Mouse (Mus musculus) midbrain, embryonic 12.5 days (tissue): ENCODE measurements around the gene Kif1c. TPM values are rescaled to one million over a fixed set of nuclear protein-coding genes. Genes with fewer than 3 reads are reported as not detected.

Source experiments
- ATAC-seq: fragments of 200-750 bp; cut with Nextera tagmentation; 2 replicates; pipeline ENCODE4 v1.8.0; 2017; ENCODE audit warnings: low read depth, moderate TSS enrichment, moderate library complexity; ENCODE audit not compliant: low FRiP score
- H3K27ac ChIP-seq: fragments of 300-500 bp; sonication (generic); replicated peaks from 2 replicates; pipeline ENCODE4 v1.5.1; 2016; ENCODE audit warnings: mild to moderate bottlenecking
- H3K27me3 ChIP-seq: fragments of 300-500 bp; sonication (generic); 2 replicates; pipeline ENCODE4 v1.6.1; 2016; ENCODE audit warnings: mild to moderate bottlenecking
- H3K36me3 ChIP-seq: fragments of 300-500 bp; sonication (generic); 2 replicates; pipeline ENCODE4 v1.6.1; 2016
- H3K4me1 ChIP-seq: fragments of 300-500 bp; sonication (generic); 2 replicates; pipeline ENCODE4 v1.6.1; 2016
- H3K4me2 ChIP-seq: fragments of 300-500 bp; sonication (generic); replicated peaks from 2 replicates; pipeline ENCODE4 v1.6.1; 2016; ENCODE audit warnings: mild to moderate bottlenecking, moderate library complexity
- H3K4me3 ChIP-seq: fragments of 300-500 bp; sonication (generic); 2 replicates; pipeline ENCODE4 v1.5.1; 2016; ENCODE audit warnings: mild to moderate bottlenecking
- H3K9ac ChIP-seq: fragments of 300-500 bp; sonication (generic); replicated peaks from 2 replicates; pipeline ENCODE4 v1.6.1; 2016; ENCODE audit warnings: mild to moderate bottlenecking, moderate library complexity
- H3K9me3 ChIP-seq: fragments of 300-500 bp; sonication (generic); 2 replicates; pipeline ENCODE4 v1.6.1; 2016; ENCODE audit warnings: mild to moderate bottlenecking
- WGBS: fragments of 180-500 bp; shearing (Covaris S2); methylation state at CpG from one replicate; pipeline ENCODE4 v1.1.7; 2016; 5-methylcytosine and 5-hydroxymethylcytosine counted together
- polyA plus RNA-seq: library from polyadenylated mRNA; unstranded; fragments of >200 nt; fragmentation: Nextera tagmentation; extraction: Ambion mirVana; gene quantifications from 2 replicates; pipeline ENCODE4 v1.2.1, GENCODE M21; 2016

The Kif1c gene
- polyA plus RNA-seq, 1 experiment from 2014 or later, result 2.2 TPM

GRCm38 (mm10) chr11:70681897-70682581 is 18.3 kb upstream of the Kif1c start:
- Histone ChIP-seq H3K27ac (peak overlapping the region; percentile 80), H3K9ac (peak overlapping the region; percentile 39; the same call in 1 of the 2 replicates), H3K27me3 (no peaks in the 10 kb centered on the region), H3K4me3 (no peak overlapping the region), H3K9me3 (no peaks in the 10 kb centered on the region), H3K4me2 (peak overlapping the region; percentile 26; the same call in 1 of the 2 replicates), H3K4me1 (peaks cover 22% of the 10 kb centered on the region), H3K36me3 (peaks cover 38% of the 10 kb centered on the region)
- 13% methylated on average over 11 of the region's 11 CpGs for WGBS
- ATAC-seq, result peak; percentile 87

DNA sequence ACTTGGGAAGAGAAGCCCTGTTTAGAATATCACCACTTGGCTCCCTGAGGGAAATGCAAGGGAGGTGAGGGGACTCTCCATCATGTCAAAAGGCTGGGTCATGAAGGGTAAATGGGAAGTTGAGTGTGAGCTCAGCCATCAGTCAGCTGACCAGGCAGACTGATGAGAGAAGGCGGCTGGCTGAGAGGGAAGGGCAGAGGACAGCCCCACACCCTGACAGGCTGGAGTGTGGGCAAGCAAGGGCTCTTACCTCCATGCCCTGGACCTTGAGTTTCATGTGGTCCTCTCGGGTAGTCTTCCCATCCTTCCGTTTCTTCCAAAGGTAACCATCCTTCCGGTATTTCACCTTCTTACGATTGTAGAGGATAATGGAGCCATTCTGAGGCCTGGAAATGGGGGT is 16.7 kb upstream of the Kif1c start:
- Histone ChIP-seq H3K27me3 (no peaks in the 10 kb centered on the region), H3K4me3 (no peak overlapping the region), H3K36me3 (peaks cover 34% of the 10 kb centered on the region), H3K9ac (no peak overlapping the region), H3K4me2 (no peak overlapping the region), H3K9me3 (no peaks in the 10 kb centered on the region), H3K27ac (no peak overlapping the region), H3K4me1 (peaks cover 32% of the 10 kb centered on the region)
- WGBS, result 93% methylated on average over 5 of the region's 5 CpGs
- no peak for ATAC-seq

- peak; percentile 71 for ATAC-seq
- H3K4me2 ChIP-seq, result peak overlapping the region; percentile 67
- peaks cover 29% of the 10 kb centered on the region for H3K4me1 ChIP-seq
- 2% methylated on average over 16 of the region's 16 CpGs for WGBS
- H3K36me3 ChIP-seq, result peaks cover 21% of the 10 kb centered on the region
- H3K4me3 ChIP-seq, result peak overlapping the region; percentile 83
- H3K9me3 ChIP-seq, result no peaks in the 10 kb centered on the region
- 0 out of 2 replicates have a peak, but pooled peaks cover 3% of the 10 kb centered on the region for H3K27me3 ChIP-seq
- H3K9ac ChIP-seq, result peak overlapping the region; percentile 78
- H3K27ac ChIP-seq, result peak overlapping the region; percentile 70
Observed at GRCm38 (mm10) chr11:70686901-70687566, 13.3 kb upstream of the Kif1c start.

- Histone ChIP-seq H3K27ac (peak within 1 kb of the TSS; percentile 70), H3K4me2 (peak within 1 kb of the TSS; percentile 67), H3K36me3 (peaks cover 21% of the 10 kb centered on the region), H3K9ac (peak within 1 kb of the TSS; percentile 78), H3K4me3 (peak within 1 kb of the TSS; percentile 83), H3K27me3 (0 out of 2 replicates have a peak, but pooled peaks cover 3% of the 10 kb centered on the region), H3K9me3 (no peaks in the 10 kb centered on the region), H3K4me1 (peaks cover 23% of the 10 kb centered on the region)
- whole genome bisulfite sequencing, result 1% methylated on average over 55 of the region's 55 CpGs
- peak; percentile 87 for ATAC-seq
Observed at GRCm38 (mm10) chr11:70687601-70688199, 12.6 kb upstream of the Kif1c start, which contains the start of gene Camta2. Camta2 (minus strand) TSS chr11:70688105.

DNA sequence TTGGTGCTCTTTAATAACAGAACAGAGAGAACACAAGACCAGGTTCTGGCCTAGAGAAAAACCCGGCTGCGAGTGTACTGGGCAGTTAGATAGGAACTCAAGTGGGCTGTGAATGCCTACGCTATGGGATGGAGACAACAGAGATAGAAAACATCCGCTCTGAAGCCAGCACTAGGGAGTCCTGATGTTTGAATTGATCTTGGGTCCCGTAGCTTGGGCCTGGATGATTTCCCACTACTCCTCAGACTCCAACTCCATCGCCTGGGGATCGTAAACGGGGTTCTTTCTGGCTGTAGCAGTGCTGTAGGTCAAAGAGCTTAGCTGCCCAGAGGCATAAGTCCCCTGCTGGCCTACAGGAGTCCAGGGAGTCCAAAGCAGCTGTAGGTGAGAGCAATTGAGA is 12.0 kb upstream of the Kif1c start:
- H3K4me3 ChIP-seq, result peak overlapping the region; percentile 83
- H3K9me3 ChIP-seq, result no peaks in the 10 kb centered on the region
- H3K27me3 ChIP-seq, result 0 out of 2 replicates have a peak, but pooled peaks cover 3% of the 10 kb centered on the region
- peak overlapping the region; percentile 70 for H3K27ac ChIP-seq
- H3K4me1 ChIP-seq, result peaks cover 21% of the 10 kb centered on the region
- peak overlapping the region; percentile 67 for H3K4me2 ChIP-seq
- peak overlapping the region; percentile 78 for H3K9ac ChIP-seq
- no peak for ATAC-seq
- peaks cover 19% of the 10 kb centered on the region for H3K36me3 ChIP-seq
- 16% methylated on average over 8 of the region's 8 CpGs for WGBS

DNA sequence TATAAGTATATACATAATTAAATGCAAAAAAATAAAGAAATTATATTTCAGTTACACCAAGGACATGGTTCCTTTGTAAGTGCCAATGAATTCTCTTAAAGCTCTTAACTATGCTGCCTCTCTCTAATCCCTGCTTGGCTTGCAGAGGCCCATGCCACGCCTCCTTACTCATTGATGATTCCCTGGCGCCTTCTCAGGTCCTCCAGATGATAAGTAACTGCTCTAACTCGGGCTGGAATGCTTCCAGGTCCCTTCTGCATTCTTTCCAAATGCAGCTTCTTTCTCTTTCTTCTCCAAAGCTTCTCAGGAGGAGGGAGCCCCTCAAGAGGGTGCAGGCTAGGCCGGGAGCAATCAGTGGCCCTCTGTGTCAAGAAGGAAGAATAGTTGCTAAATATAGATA is 10.8 kb upstream of the Kif1c start:
- 54% methylated on average over 4 of the region's 4 CpGs for WGBS
- H3K27me3 ChIP-seq, result 0 out of 2 replicates have a peak, but pooled peaks cover 3% of the 10 kb centered on the region
- H3K36me3 ChIP-seq, result peaks cover 8% of the 10 kb centered on the region; the same call in 1 of the 2 replicates
- H3K4me1 ChIP-seq, result peaks cover 21% of the 10 kb centered on the region
- H3K9me3 ChIP-seq, result no peaks in the 10 kb centered on the region
- no peak overlapping the region for H3K27ac ChIP-seq
- no peak overlapping the region for H3K4me3 ChIP-seq
- no peak for ATAC-seq
- H3K9ac ChIP-seq, result no peak overlapping the region
- H3K4me2 ChIP-seq, result no peak overlapping the region

DNA sequence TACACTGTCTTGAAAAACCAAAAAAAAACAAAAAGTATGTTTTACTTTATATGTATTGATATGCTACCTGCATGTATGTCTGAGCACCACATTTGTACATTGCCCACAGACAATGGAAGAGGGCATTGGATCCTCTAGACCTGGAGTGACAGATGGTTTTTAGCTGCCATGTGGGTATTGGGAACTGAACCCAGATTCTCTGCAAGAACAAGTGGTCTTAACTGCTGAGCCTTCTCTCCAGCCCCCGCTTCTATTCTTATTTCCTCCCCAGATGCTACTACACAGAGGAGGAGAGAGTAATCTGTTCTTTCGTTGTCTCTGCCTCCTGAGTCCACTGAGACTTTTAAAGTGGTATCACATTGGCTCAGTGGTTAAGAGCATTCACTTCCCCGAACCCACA is 6.8 kb upstream of the Kif1c start:
- ATAC-seq, result no peak
- WGBS, result 64% methylated on average over 3 of the region's 3 CpGs

GRCm38 (mm10) chr11:70697376-70697775 is 3.0 kb upstream of the Kif1c start:
- Histone ChIP-seq H3K9ac (no peak overlapping the region), H3K4me3 (no peak overlapping the region), H3K27me3 (0 out of 2 replicates have a peak, but pooled peaks cover 2% of the 10 kb centered on the region), H3K4me2 (no peak overlapping the region), H3K9me3 (no peaks in the 10 kb centered on the region), H3K4me1 (peaks cover 19% of the 10 kb centered on the region), H3K36me3 (no peaks in the 10 kb centered on the region), H3K27ac (no peak overlapping the region)
- 75% methylated on average over 3 of the region's 3 CpGs for WGBS
- no peak for ATAC-seq

More for the DNA sequence above, 6.8 kb upstream of the Kif1c start:
- Histone ChIP-seq H3K27me3 (0 out of 2 replicates have a peak, but pooled peaks cover 3% of the 10 kb centered on the region), H3K9me3 (no peaks in the 10 kb centered on the region), H3K4me3 (no peak overlapping the region), H3K4me1 (peaks cover 6% of the 10 kb centered on the region), H3K4me2 (no peak overlapping the region), H3K36me3 (no peaks in the 10 kb centered on the region), H3K27ac (no peak overlapping the region), H3K9ac (no peak overlapping the region)

GRCm38 (mm10) chr11:70699051-70699450 is 1.3 kb upstream of the Kif1c start:
- Histone ChIP-seq H3K4me3 (no peak overlapping the region), H3K9me3 (no peaks in the 10 kb centered on the region), H3K9ac (no peak overlapping the region), H3K4me2 (no peak overlapping the region; the same call in 1 of the 2 replicates), H3K27ac (no peak overlapping the region), H3K27me3 (0 out of 2 replicates have a peak, but pooled peaks cover 2% of the 10 kb centered on the region), H3K36me3 (peaks cover 6% of the 10 kb centered on the region), H3K4me1 (peaks cover 24% of the 10 kb centered on the region)
- ATAC-seq, result no peak
- WGBS, result 77% methylated on average over 2 of the region's 2 CpGs

DNA sequence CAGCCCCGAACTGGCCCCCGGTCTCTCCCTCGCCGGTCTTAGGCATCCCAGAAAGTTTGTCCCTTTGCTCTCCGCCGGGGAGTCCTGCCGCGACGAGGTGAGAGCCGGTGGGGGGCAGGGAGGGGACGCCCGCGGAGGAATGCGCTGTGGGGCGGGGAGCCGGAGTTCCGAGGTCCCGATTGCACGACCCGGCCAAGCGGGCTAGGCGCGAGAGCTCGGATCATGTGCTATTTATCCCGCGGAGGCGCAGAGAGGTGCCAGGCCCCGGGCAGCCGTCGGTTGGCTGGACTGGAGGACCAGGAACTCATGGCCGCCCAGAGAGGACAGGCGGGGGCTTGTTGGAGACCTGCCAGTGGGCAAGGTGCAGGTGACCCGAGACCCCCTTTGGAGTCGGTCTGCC is 265 bp downstream of the Kif1c start:
- Histone ChIP-seq H3K4me1 (peaks cover 24% of the 10 kb centered on the region), H3K9me3 (no peaks in the 10 kb centered on the region), H3K4me2 (peak overlapping the region; percentile 84), H3K4me3 (peak overlapping the region; percentile 89), H3K27ac (peak overlapping the region; percentile 91), H3K36me3 (peaks cover 22% of the 10 kb centered on the region), H3K9ac (peak overlapping the region; percentile 90), H3K27me3 (0 out of 2 replicates have a peak, but pooled peaks cover 2% of the 10 kb centered on the region)
- peak; percentile 42 for ATAC-seq
- WGBS, result 0% methylated on average over 34 of the region's 34 CpGs

DNA sequence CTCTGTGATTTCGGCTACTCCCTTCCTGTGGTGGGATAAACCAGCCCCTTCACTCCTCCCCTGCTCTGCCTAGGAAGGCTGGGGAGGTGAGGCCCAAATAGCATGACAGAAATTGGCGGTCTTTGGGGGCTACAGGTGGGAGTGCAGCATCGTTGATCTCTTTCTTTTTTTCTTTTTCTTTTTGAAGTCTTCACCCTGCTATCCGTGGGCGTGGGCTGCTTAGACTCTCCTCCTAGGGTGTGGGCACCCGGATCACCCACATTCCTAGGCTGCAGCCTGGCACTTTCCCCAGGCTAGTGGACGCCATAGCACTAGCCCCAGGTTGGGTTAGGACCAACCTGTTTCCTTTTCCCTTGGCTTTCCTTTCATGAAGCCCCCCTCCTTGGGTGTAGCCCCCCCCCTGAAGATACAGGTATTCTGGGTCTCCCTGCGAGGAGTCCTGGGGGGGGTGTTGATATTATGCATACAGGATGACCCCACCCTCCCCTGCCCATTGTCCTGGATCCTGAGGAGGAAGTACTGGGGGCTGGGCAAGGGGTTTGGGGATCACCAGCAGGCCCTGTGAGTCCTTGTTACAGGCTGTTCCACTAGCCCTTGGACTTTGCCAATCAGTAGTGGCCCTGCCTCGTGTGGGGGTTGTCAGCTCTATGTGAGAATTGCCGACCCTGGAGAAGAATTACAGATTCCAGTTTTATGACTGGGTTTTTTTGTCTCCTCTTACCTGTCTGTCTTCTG is 1.0 kb downstream of the Kif1c start:
- peak overlapping the region; percentile 90 for H3K9ac ChIP-seq
- peaks cover 24% of the 10 kb centered on the region for H3K4me1 ChIP-seq
- H3K36me3 ChIP-seq, result peaks cover 30% of the 10 kb centered on the region
- peak overlapping the region; percentile 89 for H3K4me3 ChIP-seq
- H3K27ac ChIP-seq, result no peak overlapping the region
- H3K27me3 ChIP-seq, result 0 out of 2 replicates have a peak, but pooled peaks cover 2% of the 10 kb centered on the region
- no peaks in the 10 kb centered on the region for H3K9me3 ChIP-seq
- H3K4me2 ChIP-seq, result peak overlapping the region; percentile 84
- WGBS, result 12% methylated on average over 10 of the region's 10 CpGs
- ATAC-seq, result peak; percentile 10; the same call in 1 of the 2 replicates
